In genomic region chr3:89315195-89315929, GRCm38 (mm10) we compare ENCODE assay signal across 8 mouse cellular contexts. TPM values are rescaled to one million over a fixed set of nuclear protein-coding genes. Genes with fewer than 3 reads are reported as not detected.
A peak's percentile ranks its signal among the peaks of the same experiment; 100 is the strongest.
DNase-seq lines count a peak whose midpoint lies in the region; ATAC-seq and TF ChIP-seq lines count a peak whose summit lies in the region.

No protein-coding gene starts in this region.

- no peak overlapping the region for H3K27ac ChIP-seq in forebrain, embryonic 15.5 days (replicated peaks)
- H3K27ac ChIP-seq in lung, postnatal 0 days (ENCODE audit: low read length) = peak overlapping the region; percentile 89

- no peak for TF ChIP-seq CTCF in Patski (IDR thresholded peaks at IDR 0.05)
- TF ChIP-seq CTCF in lung, postnatal 0 days (IDR thresholded peaks at IDR 0.05) = peak; percentile 95

- no peaks in the 10 kb centered on the region for H3K9me3 ChIP-seq in forebrain, embryonic 15.5 days
- H3K9me3 ChIP-seq in lung, postnatal 0 days (ENCODE audit: low read length) = no peaks in the 10 kb centered on the region

- 5% methylated on average over 25 of the region's 26 CpGs for WGBS in forebrain, embryonic 15.5 days
- WGBS in lung, postnatal 0 days = 8% methylated on average over 16 of the region's 26 CpGs

- peak overlapping the region; percentile 26 for H3K4me3 ChIP-seq in forebrain, embryonic 15.5 days
- H3K4me3 ChIP-seq in lung, postnatal 0 days (ENCODE audit: low read depth, low read length) = peak overlapping the region; percentile 26

- H3K4me1 ChIP-seq in forebrain, embryonic 15.5 days = peaks cover 51% of the 10 kb centered on the region
- peaks cover 23% of the 10 kb centered on the region for H3K4me1 ChIP-seq in lung, postnatal 0 days (ENCODE audit: insufficient read depth, low read depth, low read length)

- H3K36me3 ChIP-seq in forebrain, embryonic 15.5 days = 0 out of 2 replicates have a peak, but pooled peaks cover 4% of the 10 kb centered on the region
- no peaks in the 10 kb centered on the region for H3K36me3 ChIP-seq in lung, postnatal 0 days (ENCODE audit: insufficient read depth, low read length)

- peak; percentile 46 for ATAC-seq in Patski
- 0 out of 2 replicates have a peak, but pooled peaks have one; percentile 9 for ATAC-seq in cerebellum, adult (ENCODE audit: insufficient number of reproducible peaks, low FRiP score, low TSS enrichment)
- 0 out of 2 replicates have a peak, but pooled peaks have one; percentile 4 for ATAC-seq in forebrain, embryonic 15.5 days (replicated peaks)
- peak; percentile 58 for ATAC-seq in lung, postnatal 0 days
- no peak for ATAC-seq in erythroid progenitor cell, adult 5-6 weeks (replicated peaks; ENCODE audit: low FRiP score, poor library complexity, severe bottlenecking)

- in situ Hi-C loops in Patski (cut with MboI; ENCODE audit: low pct_unique_long_range_greater_than_20kb) = loop anchor here (5.0 kb wide), 1 partner anchor 37 kb away; no protein-coding TSS in a partner anchor

- intact Hi-C loops in heart, postnatal 36 days (cut with DNase I) = no loop called here

- no peak for DNase-seq in Patski (ENCODE audit: low read depth, low spot score)
- peak; percentile 81 to 87 for DNase-seq in heart, postnatal 36 days
- peak; percentile 75 for DNase-seq in layer of hippocampus, adult 9-11 months
- DNase-seq in lung, postnatal 0 days (ENCODE audit: low spot score) = peak; percentile 80
- peak; percentile 94 for DNase-seq in retina, embryonic 14.5 days (ENCODE audit: low spot score)

- CTCF ChIA-PET in Patski (lab: Charles Lee) = interaction anchor here (0.6 to 4.2 kb wide), 7 partner anchors 12 to 39 kb away, joined by 3 to 17 read pairs (median 5); no protein-coding TSS in a partner anchor

- no peaks in the 10 kb centered on the region for H3K27me3 ChIP-seq in Patski
- H3K27me3 ChIP-seq in forebrain, embryonic 15.5 days = peaks cover 24% of the 10 kb centered on the region
- H3K27me3 ChIP-seq in lung, postnatal 0 days (replicated peaks; ENCODE audit: insufficient read depth, low read length) = peaks cover 24% of the 10 kb centered on the region

- no peak for TF ChIP-seq EP300 in lung, postnatal 0 days (IDR thresholded peaks at IDR 0.05)

- POLR2A ChIA-PET in Patski (lab: Charles Lee) = interaction anchor here (0.6 to 0.7 kb wide), 2 partner anchors 32 to 106 kb away, joined by 3 to 4 read pairs; no protein-coding TSS in a partner anchor

- H3K9ac ChIP-seq in forebrain, embryonic 15.5 days (replicated peaks) = peak overlapping the region; percentile 17; the same call in 1 of the 2 replicates
- H3K9ac ChIP-seq in lung, postnatal 0 days (replicated peaks; ENCODE audit: low read depth) = no peak overlapping the region

- peak overlapping the region; percentile 46 for H3K4me2 ChIP-seq in forebrain, embryonic 15.5 days (replicated peaks)
- peak overlapping the region; percentile 61 for H3K4me2 ChIP-seq in lung, postnatal 0 days (replicated peaks; ENCODE audit: low read depth, low read length)

RNA-seq across cellular contexts. Expression of gene Efna3, which starts 7.4 kb away (rescaled TPM):
- 9.4 TPM for polyA plus RNA-seq in Patski (2021)
- polyA plus RNA-seq in forebrain, embryonic 15.5 days (2015; fragmentation: Nextera tagmentation; extraction: Ambion mirVana) = 41.0 and 42.5 TPM in 2 replicates
- total RNA-seq in heart, postnatal 36 days (2021) = not detected
- polyA plus RNA-seq in lung, postnatal 0 days (2015; fragmentation: Nextera tagmentation; extraction: Ambion mirVana) = 4.4 and 6.7 TPM in 2 replicates
- total RNA-seq in erythroid progenitor cell, adult 5-6 weeks (2015; ENCODE audit: low replicate concordance) = not detected in 2 replicates
- not detected in 2 replicates for total RNA-seq in erythroid progenitor cell, adult 5-6 weeks (2017; ENCODE audit: low replicate concordance)

RNA-seq across cellular contexts. Expression of gene Efna4, which starts 22.5 kb away (rescaled TPM):
- 48.7 TPM for polyA plus RNA-seq in Patski (2021)
- 14.4 and 15.7 TPM in 2 replicates for polyA plus RNA-seq in forebrain, embryonic 15.5 days (2015; fragmentation: Nextera tagmentation; extraction: Ambion mirVana)
- under 1 TPM; 0.19 to 0.22 TPM for total RNA-seq in heart, postnatal 36 days (2021)
- 9.7 and 10.3 TPM in 2 replicates for polyA plus RNA-seq in lung, postnatal 0 days (2015; fragmentation: Nextera tagmentation; extraction: Ambion mirVana)
- not detected in 2 replicates for total RNA-seq in erythroid progenitor cell, adult 5-6 weeks (2015; ENCODE audit: low replicate concordance)
- total RNA-seq in erythroid progenitor cell, adult 5-6 weeks (2017; ENCODE audit: low replicate concordance) = not detected in 2 replicates

RNA-seq across cellular contexts. Expression of gene Efna1, which starts 34.4 kb away (rescaled TPM):
- polyA plus RNA-seq in Patski (2021) = 97.1 TPM
- 9.2 and 9.9 TPM in 2 replicates for polyA plus RNA-seq in forebrain, embryonic 15.5 days (2015; fragmentation: Nextera tagmentation; extraction: Ambion mirVana)
- total RNA-seq in heart, postnatal 36 days (2021) = 10 to 100 TPM; 28.3 to 42.6 TPM
- 174 and 188 TPM in 2 replicates for polyA plus RNA-seq in lung, postnatal 0 days (2015; fragmentation: Nextera tagmentation; extraction: Ambion mirVana)
- total RNA-seq in erythroid progenitor cell, adult 5-6 weeks (2015; ENCODE audit: low replicate concordance) = not detected in 2 replicates
- total RNA-seq in erythroid progenitor cell, adult 5-6 weeks (2017; ENCODE audit: low replicate concordance) = not detected in 2 replicates

RNA-seq across cellular contexts. Expression of gene Adam15, which starts 34.4 kb away (rescaled TPM):
- 226 TPM for polyA plus RNA-seq in Patski (2021)
- polyA plus RNA-seq in forebrain, embryonic 15.5 days (2015; fragmentation: Nextera tagmentation; extraction: Ambion mirVana) = 32.9 and 34.0 TPM in 2 replicates
- 10 to 100 TPM; 56.5 to 62.6 TPM for total RNA-seq in heart, postnatal 36 days (2021)
- 133 and 177 TPM in 2 replicates for polyA plus RNA-seq in lung, postnatal 0 days (2015; fragmentation: Nextera tagmentation; extraction: Ambion mirVana)
- total RNA-seq in erythroid progenitor cell, adult 5-6 weeks (2015; ENCODE audit: low replicate concordance) = 6.5 and 13.8 TPM in 2 replicates
- 0.77 and 3.5 TPM in 2 replicates for total RNA-seq in erythroid progenitor cell, adult 5-6 weeks (2017; ENCODE audit: low replicate concordance)

RNA-seq across cellular contexts. Expression of gene Slc50a1, which starts 45.0 kb away (rescaled TPM):
- polyA plus RNA-seq in Patski (2021) = 88.3 TPM
- polyA plus RNA-seq in forebrain, embryonic 15.5 days (2015; fragmentation: Nextera tagmentation; extraction: Ambion mirVana) = 35.4 and 40.6 TPM in 2 replicates
- 10 to 100 TPM; 20.5 to 23.0 TPM for total RNA-seq in heart, postnatal 36 days (2021)
- polyA plus RNA-seq in lung, postnatal 0 days (2015; fragmentation: Nextera tagmentation; extraction: Ambion mirVana) = 95.7 and 96.4 TPM in 2 replicates
- 17.7 and 35.6 TPM in 2 replicates for total RNA-seq in erythroid progenitor cell, adult 5-6 weeks (2015; ENCODE audit: low replicate concordance)
- 3.7 and 9.7 TPM in 2 replicates for total RNA-seq in erythroid progenitor cell, adult 5-6 weeks (2017; ENCODE audit: low replicate concordance)
